Mouse (Mus musculus): ENCODE measurements around the gene Cabp4.

- no peak for TF ChIP-seq POLR2A (IDR thresholded peaks at IDR 0.05; ENCODE audit: borderline replicate concordance, control insufficient read depth, low read depth, low read length)
- TF ChIP-seq CTCF (IDR thresholded peaks at IDR 0.05; ENCODE audit: control insufficient read depth, insufficient read depth, low read length), result no peak
Observed at GRCm38 (mm10) chr19:4088146-4088545, 55.7 kb downstream of the Cabp4 start.
